Mouse (Mus musculus): ENCODE data around the gene Hapln4. TPM values are rescaled to one million over a fixed set of nuclear protein-coding genes. Genes with fewer than 3 reads are reported as not detected.

Hapln4 gene
- polyA plus RNA-seq, 1 experiment from 2014 or later: 0.04 TPM

DNA sequence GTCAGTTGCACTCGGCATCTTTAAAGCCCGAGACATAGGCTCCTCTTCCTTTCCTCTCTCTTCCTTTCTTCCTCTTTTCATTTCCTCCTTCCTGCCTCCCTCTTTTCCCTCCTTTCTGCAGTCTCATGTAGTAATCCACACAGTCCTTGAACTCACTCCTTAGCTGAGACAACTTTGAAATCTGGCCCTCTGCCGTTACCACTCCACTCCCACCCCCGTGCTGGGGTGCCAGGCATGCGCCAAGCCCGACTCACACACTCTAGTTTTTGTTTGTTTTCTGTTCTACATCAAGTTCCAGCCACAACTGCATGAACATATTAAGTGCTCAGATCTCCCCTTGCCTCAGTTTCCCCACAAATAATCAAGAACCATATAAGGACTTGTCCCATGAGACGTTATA lies 21.7 kb downstream of the Hapln4 start:
- 80% methylated on average over 7 of the region's 7 CpGs for WGBS
- H3K36me3 ChIP-seq: no peaks in the 10 kb centered on the region
- H3K9ac ChIP-seq: no peak overlapping the region
- H3K4me3 ChIP-seq: no peak overlapping the region
- no peak for ATAC-seq (ENCODE audit: insufficient number of reproducible peaks, insufficient read depth, low FRiP score, low TSS enrichment)
- H3K27me3 ChIP-seq: peaks cover 21% of the 10 kb centered on the region
- no peak overlapping the region for H3K4me2 ChIP-seq (replicated peaks)
- H3K9me3 ChIP-seq: 0 out of 2 replicates have a peak, but pooled peaks cover 3% of the 10 kb centered on the region
- H3K4me1 ChIP-seq: no peaks in the 10 kb centered on the region
- H3K27ac ChIP-seq: no peak overlapping the region

- Histone ChIP-seq H3K9me3 (0 out of 2 replicates have a peak, but pooled peaks cover 3% of the 10 kb centered on the region), H3K9ac (no peak overlapping the region), H3K27me3 (peaks cover 75% of the 10 kb centered on the region), H3K4me3 (no peak overlapping the region), H3K27ac (no peak overlapping the region), H3K4me2 (replicated peaks) (no peak overlapping the region), H3K4me1 (peaks cover 6% of the 10 kb centered on the region; the same call in 1 of the 2 replicates), H3K36me3 (no peaks in the 10 kb centered on the region)
- no peak for ATAC-seq (ENCODE audit: insufficient number of reproducible peaks, insufficient read depth, low FRiP score, low TSS enrichment)
- 80% methylated on average over 2 of the region's 2 CpGs for WGBS
Measured at GRCm38 (mm10) chr8:70110451-70110850, 27.2 kb downstream of the Hapln4 start.

DNA sequence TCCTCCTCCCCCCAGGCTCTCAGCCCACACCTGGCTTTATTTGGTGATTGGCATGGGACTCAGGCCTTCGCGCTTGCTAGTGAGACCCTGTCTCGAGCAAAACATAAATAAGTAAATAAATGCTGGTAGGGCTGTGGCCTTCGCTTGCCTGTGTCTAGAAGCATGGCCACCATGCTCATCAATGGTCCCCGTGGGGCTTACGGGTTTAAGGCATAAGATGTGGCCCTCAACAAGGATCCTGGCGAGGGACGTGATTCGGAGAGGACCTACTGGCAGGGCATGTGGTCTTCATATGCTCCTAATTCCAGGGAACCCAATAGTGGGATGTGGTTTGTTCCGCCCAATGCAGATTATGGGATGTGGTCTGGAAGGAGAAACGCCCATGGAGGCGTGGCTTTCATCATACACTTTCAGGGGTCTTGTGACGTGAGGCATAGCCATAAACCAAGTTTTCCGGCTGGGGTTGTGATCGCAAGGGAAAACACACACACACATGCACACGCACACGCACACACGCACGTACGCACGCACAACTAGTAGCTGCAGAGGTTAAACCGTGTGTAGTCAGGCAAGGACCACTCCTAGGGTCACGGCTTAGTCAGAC lies 28.0 kb downstream of the Hapln4 start:
- Histone ChIP-seq H3K4me1 (peaks cover 6% of the 10 kb centered on the region; the same call in 1 of the 2 replicates), H3K4me2 (replicated peaks) (no peak overlapping the region), H3K27me3 (peaks cover 84% of the 10 kb centered on the region), H3K27ac (no peak overlapping the region), H3K9ac (no peak overlapping the region), H3K36me3 (no peaks in the 10 kb centered on the region), H3K4me3 (peak overlapping the region; percentile 16), H3K9me3 (0 out of 2 replicates have a peak, but pooled peaks cover 3% of the 10 kb centered on the region)
- ATAC-seq (ENCODE audit: insufficient number of reproducible peaks, insufficient read depth, low FRiP score, low TSS enrichment): no peak
- 47% methylated on average over 23 of the region's 23 CpGs for WGBS

- Histone ChIP-seq H3K4me3 (no peak overlapping the region), H3K9me3 (0 out of 2 replicates have a peak, but pooled peaks cover 3% of the 10 kb centered on the region), H3K4me1 (peaks cover 6% of the 10 kb centered on the region; the same call in 1 of the 2 replicates), H3K36me3 (no peaks in the 10 kb centered on the region), H3K27ac (no peak overlapping the region), H3K4me2 (replicated peaks) (no peak overlapping the region), H3K9ac (no peak overlapping the region), H3K27me3 (peaks cover 92% of the 10 kb centered on the region)
- ATAC-seq (ENCODE audit: insufficient number of reproducible peaks, insufficient read depth, low FRiP score, low TSS enrichment): no peak
- WGBS: 7% methylated on average over 43 of the region's 43 CpGs
Measured at GRCm38 (mm10) chr8:70112401-70113016, 29.3 kb downstream of the Hapln4 start.

GRCm38 (mm10) chr8:70114488-70114887 lies 31.2 kb downstream of the Hapln4 start:
- no peak for ATAC-seq (ENCODE audit: insufficient number of reproducible peaks, insufficient read depth, low FRiP score, low TSS enrichment)
- Histone ChIP-seq H3K4me3 (no peak overlapping the region), H3K27ac (no peak overlapping the region), H3K9me3 (no peaks in the 10 kb centered on the region), H3K4me1 (peaks cover 6% of the 10 kb centered on the region; the same call in 1 of the 2 replicates), H3K27me3 (peaks cover 99% of the 10 kb centered on the region), H3K36me3 (no peaks in the 10 kb centered on the region), H3K9ac (no peak overlapping the region), H3K4me2 (replicated peaks) (no peak overlapping the region)
- 20% methylated on average over 6 of the region's 6 CpGs for WGBS

- WGBS: 69% methylated on average over 13 of the region's 13 CpGs
- no peak overlapping the region for H3K4me2 ChIP-seq (replicated peaks)
Measured at GRCm38 (mm10) chr8:70114892-70115291, 31.6 kb downstream of the Hapln4 start.

GRCm38 (mm10) chr8:70117611-70118010 lies 34.4 kb downstream of the Hapln4 start:
- H3K4me2 ChIP-seq (replicated peaks): no peak overlapping the region
- peaks cover 83% of the 10 kb centered on the region for H3K27me3 ChIP-seq
- H3K4me1 ChIP-seq: peaks cover 3% of the 10 kb centered on the region; the same call in 1 of the 2 replicates

More at GRCm38 (mm10) chr8:70114892-70115291, 31.6 kb downstream of the Hapln4 start:
- ATAC-seq (ENCODE audit: insufficient number of reproducible peaks, insufficient read depth, low FRiP score, low TSS enrichment): no peak
- Histone ChIP-seq H3K9me3 (no peaks in the 10 kb centered on the region), H3K4me1 (peaks cover 6% of the 10 kb centered on the region; the same call in 1 of the 2 replicates), H3K27ac (no peak overlapping the region), H3K4me3 (no peak overlapping the region), H3K9ac (no peak overlapping the region), H3K27me3 (peaks cover 99% of the 10 kb centered on the region), H3K36me3 (no peaks in the 10 kb centered on the region)

DNA sequence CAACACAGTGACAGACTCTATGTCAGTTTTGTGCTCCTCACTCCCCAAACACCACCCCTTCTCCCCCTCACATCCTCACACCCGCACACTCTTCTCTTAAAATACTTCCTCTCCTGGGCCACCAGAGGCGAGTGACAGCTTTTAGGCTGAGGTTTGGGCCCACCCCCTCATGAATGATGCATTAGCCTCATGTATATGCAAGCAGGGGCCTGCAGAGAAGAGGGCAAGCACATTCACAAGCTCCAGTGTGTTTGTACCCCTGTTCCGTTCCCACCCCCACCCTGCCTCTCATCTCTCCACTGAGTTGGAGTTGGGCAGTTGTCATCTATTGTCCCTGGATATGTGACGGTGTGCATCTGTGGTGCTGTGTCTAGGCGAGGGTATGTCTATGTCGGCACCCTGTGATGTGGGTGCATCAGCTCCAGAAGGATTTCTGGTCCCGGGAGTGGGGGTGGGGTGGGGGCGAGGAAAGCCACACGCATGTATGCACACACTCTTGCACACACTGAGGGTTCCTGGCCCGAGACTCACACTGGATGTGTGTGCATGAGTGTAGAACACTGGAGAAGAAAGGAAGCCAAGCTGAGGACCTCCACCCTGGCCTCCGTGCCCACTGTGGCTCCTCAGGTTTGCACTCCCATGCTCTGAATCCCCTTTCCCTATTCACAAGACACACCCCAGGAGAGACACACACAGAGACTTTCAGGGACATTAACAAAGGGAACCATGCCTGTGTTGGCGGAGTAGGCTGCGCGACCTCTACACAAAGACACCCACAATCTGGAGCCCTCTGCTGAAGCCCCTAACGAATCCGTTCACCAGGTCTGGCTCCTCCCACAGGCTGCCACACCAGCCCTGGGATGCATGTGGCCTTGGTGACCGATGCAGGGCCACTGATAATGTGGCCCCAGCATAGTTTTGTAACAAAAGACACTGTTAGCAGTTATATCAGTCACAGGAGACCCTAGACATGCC lies 35.8 kb downstream of the Hapln4 start:
- Histone ChIP-seq H3K9ac (no peak overlapping the region), H3K27ac (0 out of 2 replicates have a peak overlapping the region, but pooled peaks have one; percentile 11), H3K4me1 (peaks cover 3% of the 10 kb centered on the region; the same call in 1 of the 2 replicates), H3K27me3 (peaks cover 69% of the 10 kb centered on the region), H3K36me3 (no peaks in the 10 kb centered on the region), H3K4me2 (replicated peaks) (peak overlapping the region; percentile 49; the same call in 1 of the 2 replicates), H3K4me3 (peak overlapping the region; percentile 9; the same call in 1 of the 2 replicates), H3K9me3 (no peaks in the 10 kb centered on the region)
- 10% methylated on average over 17 of the region's 17 CpGs for WGBS
- no peak for ATAC-seq (ENCODE audit: insufficient number of reproducible peaks, insufficient read depth, low FRiP score, low TSS enrichment)

More at GRCm38 (mm10) chr8:70117611-70118010, 34.4 kb downstream of the Hapln4 start:
- no peak overlapping the region for H3K9ac ChIP-seq
- no peak for ATAC-seq (ENCODE audit: insufficient number of reproducible peaks, insufficient read depth, low FRiP score, low TSS enrichment)
- H3K9me3 ChIP-seq: no peaks in the 10 kb centered on the region
- no peaks in the 10 kb centered on the region for H3K36me3 ChIP-seq
- WGBS: 5% methylated on average over 9 of the region's 9 CpGs
- no peak overlapping the region for H3K4me3 ChIP-seq
- H3K27ac ChIP-seq: no peak overlapping the region

- H3K27me3 ChIP-seq: peaks cover 54% of the 10 kb centered on the region
- ATAC-seq (ENCODE audit: insufficient number of reproducible peaks, insufficient read depth, low FRiP score, low TSS enrichment): peak; percentile 68; the same call in 1 of the 2 replicates
- peaks cover 3% of the 10 kb centered on the region; the same call in 1 of the 2 replicates for H3K4me1 ChIP-seq
- no peaks in the 10 kb centered on the region for H3K9me3 ChIP-seq
- peak within 1 kb of the TSS; percentile 49 for H3K4me2 ChIP-seq (replicated peaks)
- H3K9ac ChIP-seq: peak within 1 kb of the TSS; percentile 40
- H3K4me3 ChIP-seq: peak within 1 kb of the TSS; percentile 25
- H3K27ac ChIP-seq: no peak within 1 kb of the TSS
- no peaks in the 10 kb centered on the region for H3K36me3 ChIP-seq
- WGBS: 2% methylated on average over 19 of the region's 19 CpGs
Measured at GRCm38 (mm10) chr8:70120667-70121066, 37.4 kb downstream of the Hapln4 start, which contains the start of gene Ncan. Gene Ncan (minus strand): TSS chr8:70120873.

DNA sequence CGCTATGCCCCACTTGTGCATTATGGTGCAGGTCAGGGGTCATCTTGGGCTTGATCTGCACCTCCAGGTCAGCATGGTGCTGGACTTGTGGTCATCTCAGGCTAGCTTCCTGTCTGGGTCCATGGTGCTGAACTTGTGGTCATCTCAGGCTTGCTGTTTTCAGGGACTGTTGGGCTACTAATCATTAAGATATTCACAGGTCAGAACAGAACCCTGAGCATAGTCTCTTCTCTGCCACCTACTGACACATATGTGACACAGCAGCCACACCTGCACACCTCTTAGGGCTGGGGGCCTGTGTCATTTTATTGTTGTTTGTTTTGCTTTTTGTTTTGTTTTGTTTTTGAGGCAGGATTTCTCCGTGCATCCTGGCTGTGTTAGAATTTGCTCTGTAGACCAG lies 39.6 kb downstream of the Hapln4 start:
- Histone ChIP-seq H3K9ac (no peak overlapping the region), H3K4me3 (no peak overlapping the region), H3K4me1 (peaks cover 3% of the 10 kb centered on the region; the same call in 1 of the 2 replicates), H3K36me3 (no peaks in the 10 kb centered on the region), H3K27me3 (peaks cover 32% of the 10 kb centered on the region), H3K27ac (no peak overlapping the region), H3K9me3 (no peaks in the 10 kb centered on the region), H3K4me2 (replicated peaks) (no peak overlapping the region)
- ATAC-seq (ENCODE audit: insufficient number of reproducible peaks, insufficient read depth, low FRiP score, low TSS enrichment): no peak
- 58% methylated on average over 2 of the region's 2 CpGs for WGBS

DNA sequence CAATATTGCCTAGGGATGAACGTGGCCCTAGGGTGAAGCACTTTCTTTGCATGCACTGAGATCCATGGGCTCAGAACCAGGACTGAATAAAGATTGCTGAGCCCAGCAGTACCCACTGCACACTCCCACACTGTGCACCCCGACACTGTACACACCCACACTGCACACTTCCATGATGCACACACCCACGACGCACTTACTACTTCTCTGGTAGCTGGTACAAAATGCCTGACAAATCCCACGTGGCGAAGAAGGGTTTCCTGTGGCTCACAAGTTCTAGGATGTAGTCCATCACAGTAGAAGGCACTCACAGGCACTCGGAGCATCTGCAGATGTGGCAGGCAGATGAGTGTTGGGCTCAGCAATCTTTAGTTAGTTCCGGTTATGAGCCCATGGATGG lies 41.7 kb downstream of the Hapln4 start:
- no peak overlapping the region for H3K4me2 ChIP-seq (replicated peaks)
- 61% methylated on average over 8 of the region's 8 CpGs for WGBS
- H3K27ac ChIP-seq: no peak overlapping the region
- H3K9me3 ChIP-seq: no peaks in the 10 kb centered on the region
- H3K9ac ChIP-seq: no peak overlapping the region
- H3K4me3 ChIP-seq: no peak overlapping the region
- H3K36me3 ChIP-seq: no peaks in the 10 kb centered on the region
- H3K27me3 ChIP-seq: peaks cover 10% of the 10 kb centered on the region
- peaks cover 3% of the 10 kb centered on the region; the same call in 1 of the 2 replicates for H3K4me1 ChIP-seq
- no peak for ATAC-seq (ENCODE audit: insufficient number of reproducible peaks, insufficient read depth, low FRiP score, low TSS enrichment)
